Mouse (Mus musculus): Measurements from ENCODE around the gene Trappc2l.

DNA sequence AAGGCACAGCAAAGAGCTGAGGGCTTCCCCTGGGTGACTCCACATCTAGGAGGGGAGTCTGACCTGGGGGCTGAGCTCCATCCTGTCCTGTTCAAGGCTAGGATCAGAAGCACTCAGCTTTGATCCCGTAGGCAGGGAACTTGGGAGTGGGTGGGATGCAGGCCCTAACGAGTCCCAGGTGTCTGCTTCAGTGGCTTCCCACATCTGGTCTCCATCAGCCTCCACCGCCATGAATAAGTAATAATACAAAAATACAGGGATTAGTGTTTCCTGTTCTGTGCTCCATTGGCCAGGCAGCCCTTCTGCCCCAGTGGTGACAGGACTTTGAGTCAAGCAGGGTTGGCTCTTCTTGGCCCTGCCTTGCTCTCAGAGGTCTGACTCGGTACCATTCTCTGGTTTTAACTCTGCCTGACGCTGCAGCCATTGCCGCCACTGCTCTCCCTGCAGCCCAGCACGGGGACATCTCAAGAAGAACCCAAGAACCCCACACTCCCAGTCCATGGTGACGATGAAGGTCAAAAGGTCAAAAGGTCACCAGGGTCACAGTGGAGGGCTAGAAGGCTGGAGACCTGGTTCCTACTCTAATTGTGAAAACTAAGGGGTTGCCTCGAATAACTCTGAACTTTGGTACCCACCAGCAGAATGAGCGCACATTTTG, 46.8 kb downstream of the Trappc2l start:
- TF ChIP-seq HCFC1 (IDR thresholded peaks at IDR 0.05; ENCODE audit: borderline replicate concordance, insufficient read depth, low read length), result no peak
- TF ChIP-seq CHD2 (IDR thresholded peaks at IDR 0.05; ENCODE audit: low read depth, low read length), result no peak
- TF ChIP-seq MAFK (IDR thresholded peaks at IDR 0.05; ENCODE audit: insufficient read depth, low read depth, low read length), result no peak
- TF ChIP-seq ZC3H11A (IDR thresholded peaks at IDR 0.05; ENCODE audit: borderline replicate concordance, low read depth, low read length), result no peak

Data from ES-E14 (cell line).